Mouse (Mus musculus): Measurements from ENCODE around the gene Rimbp2.
"Not testable (repeated sequence)": the region's sequence is repeated elsewhere in the genome, so short reads cannot be mapped to it uniquely, and the experiment has no call there.

The Rimbp2 gene

DNA sequence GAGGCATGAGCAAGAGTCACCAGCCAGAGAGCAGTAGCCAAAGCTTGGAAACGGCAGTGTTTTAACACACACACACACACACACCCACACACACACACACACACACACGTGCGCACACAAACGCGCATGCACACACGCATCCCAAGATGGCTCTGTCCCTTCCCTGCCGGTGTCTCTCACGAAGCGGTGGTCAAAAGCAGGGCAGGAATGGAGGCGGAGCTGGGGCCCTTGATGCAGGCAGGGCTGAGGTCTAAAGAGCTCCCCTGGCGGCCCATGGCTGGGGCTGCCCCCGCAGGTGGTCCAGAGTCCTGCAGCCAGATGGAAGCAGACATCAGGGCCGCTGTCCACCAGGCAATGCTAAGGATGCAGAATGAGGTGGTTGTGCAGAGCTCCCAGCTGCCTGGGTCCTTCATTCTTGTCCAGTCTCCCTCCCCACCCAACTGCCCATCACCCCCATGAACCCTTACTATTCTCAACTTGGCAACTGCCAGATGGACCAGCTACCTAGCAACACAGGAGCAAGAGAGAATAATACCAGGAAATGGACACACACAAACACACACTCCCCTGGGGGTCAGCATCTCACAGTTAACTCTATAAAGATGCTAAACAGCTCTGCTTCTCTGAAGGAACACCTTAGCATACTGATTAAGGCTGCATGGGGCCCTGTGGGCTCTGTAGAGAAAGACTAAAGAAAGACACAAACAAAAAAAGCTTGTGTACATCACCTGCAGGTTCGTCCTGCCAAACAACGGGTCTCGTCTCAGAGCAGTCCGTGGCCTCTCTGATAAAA lies at the start of gene Rimbp2:
Gene Rimbp2 (minus strand): TSS at position 209 of the 793 bp plus-strand sequence.
- DNase-seq (ENCODE audit: low read depth, low spot score), result no peak

DNA sequence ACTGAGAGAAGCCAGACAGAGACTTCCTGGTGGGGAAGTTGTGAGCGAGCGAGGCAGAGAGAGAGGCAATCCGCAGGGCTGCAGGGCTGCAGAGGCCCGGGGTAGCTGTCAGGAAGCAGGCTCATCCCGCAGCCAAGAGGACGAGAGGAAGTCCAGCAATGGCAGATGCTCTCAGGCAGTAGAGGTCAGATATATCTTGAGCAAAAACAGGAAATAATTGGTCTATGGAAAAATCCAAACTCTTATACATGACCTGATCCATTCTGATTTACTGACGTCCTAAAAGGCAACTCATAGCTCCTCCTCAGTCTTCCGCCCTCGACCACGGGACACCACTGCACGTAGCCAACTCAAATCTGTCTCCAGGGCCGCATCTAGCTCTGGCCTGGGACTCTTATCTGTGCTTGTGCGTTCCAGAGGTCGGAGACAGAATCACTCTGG lies 49.3 kb upstream of the Rimbp2 start:
- no peak for DNase-seq (ENCODE audit: low read depth, low spot score)

DNA sequence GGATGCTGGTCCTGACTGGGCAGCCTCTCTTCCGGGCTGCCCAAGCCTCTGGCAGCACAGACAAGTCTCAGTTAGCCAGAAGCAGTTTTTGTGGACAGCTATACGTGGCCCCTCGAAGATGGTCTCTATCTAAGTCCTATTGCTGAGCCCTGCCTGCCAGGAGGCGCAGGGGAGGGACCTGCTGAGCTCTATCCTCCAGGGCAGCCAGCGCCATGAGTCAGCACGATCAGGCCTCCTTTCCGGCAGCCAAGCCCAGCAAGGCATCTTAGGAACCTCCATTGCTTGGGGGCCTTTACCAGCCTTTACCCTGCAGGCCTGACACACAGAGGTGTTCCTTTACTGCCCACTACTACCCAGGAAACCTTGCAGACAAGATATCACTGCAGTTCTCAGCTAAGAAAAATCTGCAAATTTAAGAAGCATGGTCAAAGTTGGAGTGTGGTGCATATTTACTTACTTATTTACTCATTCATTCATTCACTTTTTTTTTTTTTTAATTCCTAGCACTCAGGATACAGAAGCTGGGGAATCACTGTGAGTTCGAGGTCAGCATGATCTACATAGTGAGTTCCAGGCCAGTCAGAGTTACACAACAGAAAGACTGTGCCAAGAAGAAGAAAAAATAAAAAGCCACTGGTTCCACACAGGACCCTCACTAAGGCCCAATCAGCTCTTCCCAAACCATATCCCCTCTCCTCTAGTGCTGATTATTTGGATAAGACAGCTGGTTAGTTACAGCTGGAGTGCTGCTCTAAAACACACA lies 47.6 kb upstream of the Rimbp2 start:
- DNase-seq (ENCODE audit: low read depth, low spot score), result peak; percentile 59

DNA sequence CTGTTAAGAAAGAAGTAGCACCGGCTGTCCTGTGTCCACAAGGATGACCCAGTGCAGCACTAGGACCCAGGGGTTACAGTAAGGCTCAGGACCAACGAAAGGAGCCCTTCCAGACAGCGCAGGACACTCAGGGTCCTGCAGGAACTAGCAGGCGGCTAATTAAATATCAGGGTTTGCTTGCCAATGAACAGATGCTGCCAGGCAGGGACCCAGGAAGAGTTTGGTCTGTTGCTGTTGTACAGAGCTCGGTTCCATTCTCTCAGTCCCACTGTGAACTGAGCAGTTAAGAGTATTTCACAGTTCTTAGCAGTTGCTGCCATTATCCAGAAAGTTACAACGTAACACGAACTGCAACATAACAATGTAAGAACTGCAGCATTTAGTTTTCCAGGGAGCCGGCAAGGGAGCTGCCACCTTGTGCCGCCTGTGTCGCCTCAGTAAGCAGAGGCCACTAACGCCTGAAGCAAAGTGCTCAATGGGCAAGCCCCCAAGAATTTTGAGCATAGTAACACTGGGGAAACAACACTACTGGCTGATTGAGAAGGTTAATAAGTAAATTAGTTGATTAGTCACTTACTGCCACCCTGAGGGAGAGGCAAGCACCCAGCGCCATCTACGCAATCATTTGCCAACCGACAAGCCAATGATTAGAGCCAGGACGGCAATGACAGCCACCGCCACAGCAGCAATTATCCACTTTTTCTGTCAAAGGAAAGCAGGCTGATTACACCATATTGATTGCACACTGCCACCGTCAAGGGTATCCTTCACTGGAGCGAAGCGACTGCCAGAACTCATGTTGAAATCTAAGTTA lies 34.1 kb upstream of the Rimbp2 start:
- DNase-seq (ENCODE audit: low read depth, low spot score), result no peak

DNA sequence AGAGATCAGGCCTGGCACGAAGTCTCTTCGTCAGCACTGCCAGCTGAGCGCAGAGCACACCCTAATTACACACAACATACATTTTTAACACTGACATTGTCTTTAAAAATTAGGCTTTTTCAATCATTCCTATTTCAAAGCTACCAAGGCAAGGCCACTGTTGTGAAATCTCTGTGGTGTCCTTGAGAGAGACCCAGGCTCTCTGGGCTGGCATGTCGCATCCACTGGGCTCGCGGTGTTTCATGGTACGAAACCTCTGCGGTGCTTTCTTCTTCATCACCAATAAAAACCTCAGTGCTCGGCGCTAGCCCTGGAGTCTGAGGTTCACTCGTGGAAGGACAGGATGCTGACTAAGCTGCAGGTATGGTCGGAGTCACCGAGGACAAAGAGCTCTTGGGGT lies 32.7 kb upstream of the Rimbp2 start:
- DNase-seq (ENCODE audit: low read depth, low spot score), result no peak

- no peak for DNase-seq (ENCODE audit: low read depth, low spot score)
Measured at GRCm38 (mm10) chr5:128984536-128984935, 31.2 kb upstream of the Rimbp2 start.

DNA sequence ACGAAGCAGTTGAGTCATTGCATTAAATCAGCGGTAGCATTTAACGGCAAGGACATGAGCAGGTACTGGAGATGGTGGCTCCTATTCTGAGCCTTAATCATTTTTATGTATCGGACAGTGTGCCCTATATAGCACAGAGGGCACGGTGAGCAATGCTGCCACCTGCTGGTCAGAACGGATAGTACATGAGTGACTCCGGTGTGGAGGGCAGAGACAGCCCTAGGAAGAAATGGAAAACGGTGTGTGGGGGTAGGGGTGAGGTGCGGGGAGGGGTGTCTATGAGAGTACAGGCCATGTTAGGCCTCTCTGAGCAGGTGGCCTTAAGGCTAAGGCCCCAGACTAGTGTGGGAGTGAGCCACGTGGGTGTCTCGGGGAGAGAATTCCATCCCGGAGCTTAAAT lies 28.3 kb upstream of the Rimbp2 start:
- DNase-seq (ENCODE audit: low read depth, low spot score), result peak; percentile 75

GRCm38 (mm10) chr5:128980857-128981256 lies 27.6 kb upstream of the Rimbp2 start:
- DNase-seq (ENCODE audit: low read depth, low spot score), result no peak

DNA sequence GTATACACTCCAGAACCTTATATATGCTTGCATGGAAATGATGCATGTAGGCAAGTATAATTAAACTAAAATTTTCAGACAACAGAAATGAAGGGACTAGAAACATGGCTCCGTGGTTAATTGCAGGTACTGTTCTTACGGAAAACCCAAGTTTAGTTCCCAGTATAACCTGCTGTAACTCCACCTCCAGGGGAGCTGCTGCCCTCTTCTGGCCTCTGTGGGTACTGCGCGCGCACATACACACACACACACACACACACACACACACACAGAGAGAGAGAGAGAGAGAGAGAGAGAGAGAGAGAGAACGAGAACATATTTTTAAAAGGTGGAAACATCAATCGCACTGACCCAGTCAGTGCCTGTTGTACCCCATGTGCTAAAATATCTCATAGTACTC lies 25.7 kb upstream of the Rimbp2 start:
- no peak for DNase-seq (ENCODE audit: low read depth, low spot score)

DNA sequence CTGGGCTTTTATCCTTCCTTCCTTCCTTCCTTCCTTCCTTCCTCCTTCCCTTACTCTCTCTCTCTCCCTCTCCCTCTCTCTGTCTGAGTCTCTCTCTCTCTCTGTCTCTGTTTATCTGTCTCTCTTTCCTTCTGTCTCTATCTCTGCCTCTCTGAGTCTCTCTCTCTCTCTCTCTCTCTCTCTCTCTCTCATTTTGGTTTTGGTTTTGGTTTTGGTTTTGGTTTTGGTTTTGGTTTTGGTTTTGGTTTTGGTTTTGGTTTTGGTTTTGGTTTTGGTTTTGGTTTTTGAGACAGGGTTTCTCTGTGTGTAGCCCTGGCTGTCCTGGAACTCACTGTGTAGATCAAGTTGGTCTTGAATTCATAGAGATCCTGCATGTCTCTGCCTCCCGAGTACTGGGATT lies 24.2 kb upstream of the Rimbp2 start:
- not testable (repeated sequence) for DNase-seq (ENCODE audit: low read depth, low spot score)

DNA sequence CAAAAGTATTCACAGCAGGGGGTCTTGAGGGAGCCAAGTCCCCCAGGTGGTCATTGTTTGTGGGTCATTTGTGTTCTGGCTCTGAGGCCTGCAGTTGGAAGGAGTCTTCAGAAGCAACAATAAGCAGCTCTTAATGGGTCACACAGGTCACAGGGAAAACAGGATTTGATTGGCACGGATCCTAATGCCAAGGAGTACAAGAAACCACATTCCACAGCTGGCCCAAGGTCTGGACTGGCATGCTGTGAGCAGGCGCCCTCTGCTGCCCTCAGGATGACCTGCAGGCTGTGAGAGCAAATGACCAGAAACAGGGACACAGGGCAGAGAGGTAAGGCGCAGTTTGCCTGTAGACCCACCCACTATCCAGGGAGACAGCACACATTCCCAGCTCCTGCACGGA lies 23.0 kb upstream of the Rimbp2 start:
- DNase-seq (ENCODE audit: low read depth, low spot score), result peak; percentile 22

- peak; percentile 82 for DNase-seq (ENCODE audit: low read depth, low spot score)
Measured at GRCm38 (mm10) chr5:128971298-128971697, 18.0 kb upstream of the Rimbp2 start.

DNA sequence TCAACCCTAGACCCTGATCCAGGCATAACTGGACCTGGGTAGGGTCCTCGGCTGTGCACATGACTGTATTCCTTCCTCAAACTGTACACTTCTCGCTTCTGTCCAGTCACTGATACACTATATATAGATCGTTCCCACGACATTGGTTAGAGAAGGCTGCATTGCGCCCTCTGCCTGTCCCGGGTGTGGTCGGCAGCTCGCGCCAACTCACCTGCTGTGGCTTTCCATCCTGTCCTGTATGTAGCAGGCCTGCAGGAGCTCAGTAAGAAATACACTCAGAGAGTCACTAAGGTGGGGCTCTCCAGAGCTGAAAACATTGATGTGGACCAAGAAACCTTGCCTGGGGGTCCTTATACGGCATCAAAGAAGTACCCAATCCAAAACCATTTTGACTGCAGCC lies 17.6 kb upstream of the Rimbp2 start:
- no peak for DNase-seq (ENCODE audit: low read depth, low spot score)

- DNase-seq (ENCODE audit: low read depth, low spot score), result no peak
Measured at GRCm38 (mm10) chr5:128964353-128964752, 11.1 kb upstream of the Rimbp2 start.

GRCm38 (mm10) chr5:128958916-128959315 lies 5.6 kb upstream of the Rimbp2 start:
- no peak for DNase-seq (ENCODE audit: low read depth, low spot score)

DNA sequence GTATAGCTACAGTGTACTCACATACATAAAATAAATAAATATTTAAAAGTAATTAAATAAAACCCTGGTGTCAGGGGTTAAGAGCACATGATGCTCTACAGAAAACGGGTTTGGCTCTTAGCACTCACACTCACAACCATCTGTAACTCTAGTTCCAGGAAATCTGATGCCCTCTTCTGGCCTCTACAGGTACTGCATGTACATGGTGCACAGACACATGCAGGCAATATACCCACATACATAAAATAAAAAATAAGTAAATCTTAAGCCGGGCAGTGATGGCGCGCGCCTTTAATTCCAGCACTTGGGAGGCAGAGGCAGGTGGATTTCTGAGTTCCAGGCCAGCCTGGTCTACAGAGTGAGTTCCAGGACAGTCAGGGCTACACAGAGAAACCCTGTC lies 1.1 kb upstream of the Rimbp2 start:
- peak; percentile 25 for DNase-seq (ENCODE audit: low read depth, low spot score)

DNA sequence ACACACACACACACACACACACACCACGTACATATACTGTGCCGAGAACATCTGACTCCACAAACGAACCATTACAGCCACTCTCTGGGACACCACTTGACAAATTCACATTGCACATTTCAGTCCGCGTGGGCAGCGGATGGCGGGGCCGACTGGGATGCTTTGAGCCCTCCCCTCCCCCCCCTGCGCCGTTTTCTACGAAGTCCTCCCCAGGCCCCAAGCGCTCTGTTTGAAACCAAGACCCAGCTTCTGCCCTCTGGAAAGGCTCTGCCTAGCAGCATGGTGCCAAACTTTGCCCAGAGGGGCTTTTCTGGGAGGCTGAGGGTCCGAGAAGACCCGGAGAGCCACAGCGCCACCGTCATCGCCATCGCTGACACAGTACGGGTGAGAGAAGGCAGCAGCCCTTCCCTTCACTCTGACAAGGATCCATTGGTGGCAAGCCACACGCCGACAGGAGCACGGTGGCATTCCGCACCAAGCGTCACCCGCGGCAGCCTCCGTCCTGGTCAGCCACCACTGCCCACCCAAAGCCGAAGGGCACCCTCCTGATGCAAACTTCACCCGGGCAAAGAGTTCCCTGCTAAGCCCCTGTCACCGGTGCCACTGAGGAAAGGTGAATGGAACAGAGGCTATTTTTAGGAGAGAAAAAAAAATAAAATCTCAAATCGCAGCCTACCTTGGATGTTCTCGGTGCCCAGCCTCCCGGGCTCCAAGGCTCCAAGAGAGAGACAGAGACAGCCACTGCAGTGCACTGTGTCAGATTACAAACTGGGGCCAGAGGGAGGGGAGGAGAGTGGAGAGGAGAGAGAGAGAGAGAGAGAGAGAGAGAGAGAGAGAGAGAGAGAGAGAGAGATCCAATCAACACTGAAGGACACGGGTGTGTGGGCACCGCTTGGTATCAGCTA lies 743 bp downstream of the Rimbp2 start:
- DNase-seq (ENCODE audit: low read depth, low spot score), result no peak

GRCm38 (mm10) chr5:128951472-128951871 lies 1.8 kb downstream of the Rimbp2 start:
- DNase-seq (ENCODE audit: low read depth, low spot score), result no peak

GRCm38 (mm10) chr5:128947093-128947492 lies 6.2 kb downstream of the Rimbp2 start:
- DNase-seq (ENCODE audit: low read depth, low spot score), result no peak

- DNase-seq (ENCODE audit: low read depth, low spot score), result no peak
Measured at GRCm38 (mm10) chr5:128940436-128940835, 12.8 kb downstream of the Rimbp2 start.

GRCm38 (mm10) chr5:128935359-128935899 lies 17.9 kb downstream of the Rimbp2 start:
- no peak for DNase-seq (ENCODE audit: low read depth, low spot score)

All from 3T3-L1 (cell line).